Mouse (Mus musculus) neural tube, embryonic 11.5 days (tissue): ENCODE data around the gene Eif4a2. TPM values are rescaled to one million over a fixed set of nuclear protein-coding genes. Genes with fewer than 3 reads are reported as not detected.

Source experiments
- ATAC-seq: fragments of 200-750 bp; cut with Nextera tagmentation; 2 replicates; pipeline ENCODE4 v1.8.0; 2017; ENCODE audit warnings: moderate number of reproducible peaks, mild to moderate bottlenecking, moderate TSS enrichment, moderate library complexity; ENCODE audit not compliant: insufficient read depth, low FRiP score, low TSS enrichment
- DNase-seq: peaks from one replicate; pipeline ENCODE4 v3.0.0-alpha.2; 2015; ENCODE audit warnings: low spot score
- H3K27ac ChIP-seq: fragments of 300-500 bp; sonication (generic); 2 replicates; pipeline ENCODE4 v1.5.1; 2014; ENCODE audit warnings: low read depth, mild to moderate bottlenecking, low read length
- H3K27me3 ChIP-seq: fragments of 300-500 bp; sonication (generic); 2 replicates; pipeline ENCODE4 v1.6.1; 2014; ENCODE audit warnings: mild to moderate bottlenecking, low read length, mixed read lengths; ENCODE audit not compliant: control insufficient read depth, insufficient read depth
- H3K36me3 ChIP-seq: fragments of 300-500 bp; sonication (generic); 2 replicates; pipeline ENCODE4 v1.6.1; 2014; ENCODE audit warnings: mild to moderate bottlenecking, low read length, moderate library complexity, mixed read lengths; ENCODE audit not compliant: control insufficient read depth, insufficient read depth
- H3K4me1 ChIP-seq: fragments of 300-500 bp; sonication (generic); 2 replicates; pipeline ENCODE4 v1.6.1; 2014; ENCODE audit warnings: low read length, mixed read lengths; ENCODE audit not compliant: control insufficient read depth, insufficient read depth
- H3K4me2 ChIP-seq: fragments of 300-500 bp; sonication (generic); 2 replicates; pipeline ENCODE4 v1.6.1; 2014; ENCODE audit warnings: low read depth, mild to moderate bottlenecking, moderate library complexity
- H3K4me3 ChIP-seq: fragments of 300-500 bp; sonication (generic); 2 replicates; pipeline ENCODE4 v1.5.1; 2014; ENCODE audit warnings: low read depth, low read length
- H3K9ac ChIP-seq: fragments of 300-500 bp; sonication (generic); 2 replicates; pipeline ENCODE4 v1.6.1; 2014; ENCODE audit warnings: mild to moderate bottlenecking, low read length
- H3K9me3 ChIP-seq: fragments of 300-500 bp; sonication (generic); 2 replicates; pipeline ENCODE4 v1.6.1; 2016; ENCODE audit warnings: low read length; ENCODE audit not compliant: control insufficient read depth
- WGBS: fragments of 180-500 bp; shearing (Covaris S2); extraction: QIAGEN DNeasy Blood & Tissue Kit; methylation state at CpG from one replicate; pipeline ENCODE4 v1.1.7; 2014; 5-methylcytosine and 5-hydroxymethylcytosine counted together
- polyA plus RNA-seq: library from polyadenylated mRNA; unstranded; fragments of >200 nt; fragmentation: Nextera tagmentation; extraction: Ambion mirVana; gene quantifications from 2 replicates; pipeline ENCODE4 v1.2.1, GENCODE M21; 2014

Eif4a2 gene
- polyA plus RNA-seq, 1 experiment from 2014 or later, result 217 TPM

DNA sequence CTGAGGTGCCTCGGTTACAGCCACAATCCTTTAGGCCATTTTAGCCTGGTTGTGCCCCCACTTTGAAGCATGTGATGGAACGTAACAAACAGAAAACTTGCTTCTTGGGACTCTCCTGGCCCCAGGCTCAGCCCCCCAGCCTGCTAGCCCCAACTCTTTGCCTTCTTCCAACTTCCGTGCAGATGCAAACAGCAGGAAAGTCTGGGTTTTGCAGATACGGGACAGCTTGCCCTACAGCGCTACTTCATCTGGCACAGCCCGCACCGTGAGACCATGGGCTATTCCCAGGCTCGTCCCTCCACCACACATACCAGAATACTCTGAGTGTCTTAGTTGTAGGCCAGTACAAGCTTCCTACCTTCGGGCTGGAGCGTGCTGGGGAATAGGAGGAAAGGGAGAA lies 6.6 kb upstream of the Eif4a2 start:
- Histone ChIP-seq H3K4me3 (no peak overlapping the region; the same call in 1 of the 2 replicates), H3K9me3 (no peaks in the 10 kb centered on the region), H3K9ac (no peak overlapping the region), H3K27me3 (no peaks in the 10 kb centered on the region), H3K36me3 (no peaks in the 10 kb centered on the region), H3K4me1 (no peaks in the 10 kb centered on the region), H3K4me2 (peak overlapping the region; percentile 37), H3K27ac (no peak overlapping the region)
- ATAC-seq (no peak), DNase-seq (peak; percentile 20)
- 9% methylated on average over 10 of the region's 10 CpGs for WGBS

DNA sequence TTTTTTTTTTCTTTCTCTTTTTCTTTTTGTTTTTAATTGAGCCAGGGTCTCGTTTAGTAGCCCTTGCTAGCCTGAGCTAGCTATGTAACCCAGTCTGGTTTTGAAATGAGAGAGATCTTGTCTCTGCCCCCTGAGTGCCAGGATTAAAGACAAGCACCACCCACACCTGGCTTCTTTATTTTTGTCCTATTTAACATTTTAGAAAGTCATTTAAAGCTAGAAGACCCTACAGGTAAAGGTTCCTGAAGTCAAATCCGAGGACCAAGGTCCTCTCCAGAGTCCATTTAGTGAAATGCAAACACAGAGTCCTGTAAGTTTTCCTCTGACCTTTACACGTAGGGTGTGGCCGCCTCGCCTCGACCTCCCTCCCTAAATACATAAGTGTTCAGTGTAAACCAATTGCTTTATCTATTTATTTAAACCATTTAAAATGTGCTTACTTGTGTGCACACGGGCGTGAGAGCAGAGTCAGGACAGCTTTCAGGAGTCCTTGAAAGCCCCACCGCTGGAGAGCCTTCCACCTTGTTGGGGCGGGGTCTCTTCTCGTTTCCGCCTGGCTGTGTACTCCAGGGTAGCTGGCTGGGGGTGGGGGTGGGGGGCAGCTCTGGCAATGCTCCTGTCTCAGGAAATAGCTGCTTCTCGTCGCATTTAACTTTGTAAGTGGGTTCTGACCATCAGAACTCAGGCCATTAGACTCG lies 4.8 kb upstream of the Eif4a2 start:
- no peaks in the 10 kb centered on the region for H3K4me1 ChIP-seq
- no peak overlapping the region for H3K27ac ChIP-seq
- no peak for DNase-seq
- no peaks in the 10 kb centered on the region for H3K9me3 ChIP-seq
- H3K36me3 ChIP-seq, result no peaks in the 10 kb centered on the region
- ATAC-seq, result no peak
- 11% methylated on average over 15 of the region's 15 CpGs for WGBS
- peak overlapping the region; percentile 23 for H3K4me3 ChIP-seq
- H3K4me2 ChIP-seq, result peak overlapping the region; percentile 45
- H3K9ac ChIP-seq, result peak overlapping the region; percentile 18; the same call in 1 of the 2 replicates
- H3K27me3 ChIP-seq, result no peaks in the 10 kb centered on the region

DNA sequence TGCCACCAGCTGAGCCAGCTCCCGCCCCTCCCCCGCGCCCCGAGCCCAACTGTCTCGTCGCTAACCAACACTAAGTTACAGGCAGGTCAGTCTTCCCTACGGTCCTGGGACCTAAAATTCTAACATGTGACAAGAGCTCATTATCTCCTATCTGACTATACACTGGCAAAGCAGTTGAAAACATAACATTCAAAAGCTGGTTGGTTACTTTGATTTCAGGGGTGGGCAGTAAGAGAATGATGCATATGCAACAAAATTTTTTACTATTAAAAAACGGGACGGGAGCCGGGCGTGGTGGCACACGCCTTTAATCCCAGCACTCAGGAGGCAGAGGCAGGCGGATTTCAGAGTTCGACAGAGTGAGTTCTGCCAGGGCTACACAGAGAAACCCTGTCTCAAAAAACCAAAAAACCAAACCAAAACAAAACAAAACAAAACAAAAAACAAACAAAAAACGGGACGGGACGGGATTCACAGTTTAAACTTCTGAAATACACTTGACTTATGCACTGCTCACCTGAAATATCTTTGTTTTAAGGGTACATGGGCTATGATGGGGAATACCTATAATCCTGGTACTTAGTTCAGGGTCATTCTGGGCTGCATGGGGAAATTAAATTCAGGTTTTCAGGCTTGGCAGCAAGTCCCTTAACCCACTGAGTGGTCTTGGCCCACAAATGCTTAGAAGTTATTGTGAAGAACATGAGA lies 4.1 kb upstream of the Eif4a2 start:
- Histone ChIP-seq H3K4me2 (peak overlapping the region; percentile 45), H3K9ac (peak overlapping the region; percentile 18; the same call in 1 of the 2 replicates), H3K4me1 (no peaks in the 10 kb centered on the region), H3K4me3 (peak overlapping the region; percentile 23), H3K36me3 (no peaks in the 10 kb centered on the region), H3K27ac (no peak overlapping the region), H3K9me3 (no peaks in the 10 kb centered on the region), H3K27me3 (no peaks in the 10 kb centered on the region)
- ATAC-seq (no peak), DNase-seq (no peak)
- 41% methylated on average over 17 of the region's 17 CpGs for WGBS

DNA sequence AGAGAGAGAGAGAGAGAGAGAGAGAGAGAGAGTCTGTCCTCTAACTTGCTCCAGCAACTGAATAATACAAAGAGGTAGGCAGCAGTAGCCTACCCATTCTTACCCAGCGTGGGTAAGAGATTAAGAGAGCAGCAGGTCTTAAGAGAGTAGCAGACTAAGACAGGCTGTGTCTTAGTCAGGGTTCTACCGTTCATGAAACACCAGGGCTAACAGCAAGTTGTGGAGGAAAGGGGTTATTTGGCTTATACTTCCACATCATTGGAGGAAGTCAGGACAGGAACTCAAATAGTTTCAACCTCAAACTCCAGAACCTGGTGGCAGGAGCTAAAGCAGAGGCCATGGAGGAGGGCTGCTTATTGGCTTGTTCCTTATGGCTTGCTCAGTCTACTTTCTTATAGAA lies 3.4 kb upstream of the Eif4a2 start:
- no peak for ATAC-seq
- Histone ChIP-seq H3K4me1 (no peaks in the 10 kb centered on the region; the same call in none of the 2 replicates), H3K27ac (no peak overlapping the region), H3K4me3 (no peak overlapping the region), H3K9ac (no peak overlapping the region), H3K4me2 (no peak overlapping the region), H3K36me3 (no peaks in the 10 kb centered on the region), H3K27me3 (no peaks in the 10 kb centered on the region), H3K9me3 (no peaks in the 10 kb centered on the region)
- DNase-seq, result no peak
- WGBS, result 76% methylated on average over 2 of the region's 2 CpGs

DNA sequence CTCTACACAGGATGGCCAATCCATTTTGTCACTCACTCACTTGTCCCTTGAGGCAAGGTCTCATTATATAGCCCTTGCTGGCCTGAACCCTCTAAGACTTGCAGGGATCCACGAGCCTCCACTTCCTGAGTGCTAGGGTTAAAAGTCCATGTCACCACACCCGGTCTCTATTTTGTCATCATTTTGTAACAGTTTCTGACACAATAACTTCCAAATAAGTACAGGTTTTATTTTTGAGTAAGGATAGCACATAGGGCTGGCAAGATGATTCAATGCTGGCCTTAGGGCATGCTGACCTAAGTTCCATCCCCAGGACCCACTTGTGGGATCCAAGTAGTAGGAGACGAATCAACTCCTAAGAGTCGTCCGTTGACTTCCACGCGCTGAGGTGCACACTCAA lies 1.1 kb upstream of the Eif4a2 start:
- H3K4me3 ChIP-seq, result no peak overlapping the region
- DNase-seq, result no peak
- 81% methylated on average over 7 of the region's 7 CpGs for WGBS
- H3K27me3 ChIP-seq, result no peaks in the 10 kb centered on the region
- peaks cover 11% of the 10 kb centered on the region for H3K4me1 ChIP-seq
- H3K27ac ChIP-seq, result no peak overlapping the region
- ATAC-seq, result no peak
- no peak overlapping the region for H3K4me2 ChIP-seq
- no peaks in the 10 kb centered on the region for H3K9me3 ChIP-seq
- peaks cover 7% of the 10 kb centered on the region for H3K36me3 ChIP-seq
- no peak overlapping the region for H3K9ac ChIP-seq

DNA sequence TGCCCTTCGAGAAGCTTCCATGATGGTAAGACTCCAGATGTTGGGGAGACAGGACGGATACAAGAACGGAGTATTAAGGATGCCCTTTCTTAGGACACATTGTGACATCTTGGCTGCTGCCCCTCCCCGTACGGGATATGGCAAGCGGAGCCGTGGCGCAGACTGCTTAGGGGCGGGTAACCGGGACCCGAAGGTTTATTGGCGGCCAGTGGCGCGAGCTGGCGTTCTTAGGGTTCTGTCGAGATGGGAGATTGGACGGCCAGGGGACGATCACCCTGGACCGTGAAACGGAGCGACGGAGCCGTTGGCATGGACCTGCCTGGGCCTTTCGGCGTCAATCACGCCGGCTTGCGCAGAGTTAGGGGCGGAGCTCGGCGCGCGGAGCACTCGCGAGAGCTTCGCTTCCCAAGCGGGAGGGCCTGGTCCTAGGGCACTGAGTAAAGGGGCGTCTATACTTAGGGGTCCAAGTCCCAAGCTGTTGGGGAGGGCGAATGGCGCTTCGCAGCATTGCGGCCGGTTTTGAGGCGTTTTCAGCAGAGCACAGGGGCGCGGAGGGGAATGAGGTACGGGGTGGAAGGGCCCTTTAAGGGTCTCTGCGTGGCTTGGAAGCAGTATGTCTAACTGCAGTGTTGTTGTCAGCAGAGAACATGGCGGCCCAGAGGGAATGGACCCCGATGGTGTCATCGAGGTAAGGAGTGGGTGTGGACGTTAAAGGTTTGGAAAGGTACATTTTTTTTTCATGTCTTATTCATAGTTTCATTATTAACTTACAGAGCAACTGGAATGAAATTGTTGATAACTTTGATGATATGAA lies 909 bp downstream of the Eif4a2 start:
- 0% methylated on average over 52 of the region's 52 CpGs for WGBS
- H3K4me2 ChIP-seq, result peak overlapping the region; percentile 88
- H3K9ac ChIP-seq, result peak overlapping the region; percentile 100
- peak overlapping the region; percentile 95 for H3K27ac ChIP-seq
- H3K36me3 ChIP-seq, result peaks cover 15% of the 10 kb centered on the region
- H3K9me3 ChIP-seq, result no peaks in the 10 kb centered on the region
- H3K4me3 ChIP-seq, result peak overlapping the region; percentile 99
- no peaks in the 10 kb centered on the region for H3K27me3 ChIP-seq
- ATAC-seq (peak; percentile 89), DNase-seq (peak; percentile 89)
- peaks cover 11% of the 10 kb centered on the region for H3K4me1 ChIP-seq

DNA sequence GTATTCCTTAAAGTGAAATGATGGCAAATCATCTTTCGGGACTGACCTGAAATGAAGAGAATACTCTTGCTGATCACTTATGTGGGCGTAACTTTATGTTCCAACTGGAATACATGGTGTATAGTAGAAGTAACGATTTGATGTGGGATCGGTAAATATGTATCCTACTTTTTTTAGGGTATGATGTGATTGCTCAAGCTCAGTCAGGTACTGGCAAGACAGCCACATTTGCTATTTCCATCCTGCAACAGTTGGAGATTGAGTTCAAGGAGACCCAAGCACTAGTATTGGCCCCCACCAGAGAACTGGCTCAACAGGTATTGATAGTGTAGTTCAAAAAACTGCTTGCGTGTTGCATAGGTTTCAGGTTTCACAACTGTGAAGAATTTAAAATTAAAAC lies 1.7 kb downstream of the Eif4a2 start:
- H3K4me3 ChIP-seq, result peak overlapping the region; percentile 99
- peaks cover 15% of the 10 kb centered on the region for H3K36me3 ChIP-seq
- H3K4me2 ChIP-seq, result peak overlapping the region; percentile 88
- no peak for DNase-seq
- peaks cover 11% of the 10 kb centered on the region for H3K4me1 ChIP-seq
- ATAC-seq, result no peak
- H3K9me3 ChIP-seq, result no peaks in the 10 kb centered on the region
- WGBS, result 4% methylated on average over 5 of the region's 5 CpGs
- H3K27me3 ChIP-seq, result no peaks in the 10 kb centered on the region
- H3K27ac ChIP-seq, result peak overlapping the region; percentile 10; the same call in 1 of the 2 replicates
- peak overlapping the region; percentile 100 for H3K9ac ChIP-seq

DNA sequence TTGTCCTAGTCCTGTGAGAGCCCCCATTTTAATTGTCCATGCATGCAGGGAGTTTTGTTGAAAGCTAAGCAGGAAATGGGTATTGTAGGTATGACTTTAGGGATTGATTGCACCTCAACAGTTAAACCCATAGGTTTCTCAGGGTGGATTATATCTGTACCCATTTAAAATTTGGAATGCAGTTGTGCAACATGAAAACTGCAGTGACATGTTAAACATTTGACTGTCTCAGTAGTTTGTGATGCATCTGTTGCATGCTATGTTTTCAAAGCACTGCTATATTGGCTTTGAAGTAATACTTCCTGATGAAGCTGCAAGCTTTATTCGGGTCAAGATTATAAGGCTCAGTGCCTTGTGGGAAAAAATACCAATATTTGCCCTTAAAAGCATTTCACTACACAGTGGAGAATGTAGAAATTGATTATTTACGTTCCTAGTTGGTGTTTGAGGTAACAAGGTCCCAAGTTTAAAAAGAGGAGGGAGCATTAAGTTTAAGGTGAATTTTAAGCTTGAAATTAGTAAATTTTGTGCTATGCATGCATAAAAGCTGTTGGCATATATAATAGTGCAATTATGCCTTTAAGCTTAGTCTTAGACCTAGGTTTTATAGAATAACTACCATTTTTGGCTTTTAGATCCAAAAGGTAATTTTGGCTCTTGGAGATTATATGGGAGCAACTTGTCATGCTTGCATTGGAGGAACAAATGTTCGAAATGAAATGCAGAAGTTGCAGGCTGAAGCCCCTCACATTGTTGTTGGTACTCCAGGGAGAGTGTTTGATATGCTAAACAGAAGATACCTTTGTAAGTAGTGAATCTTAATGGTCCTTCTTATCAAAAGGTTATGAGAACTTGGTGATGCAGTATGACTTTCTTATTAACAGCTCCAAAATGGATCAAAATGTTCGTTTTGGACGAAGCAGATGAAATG lies 2.4 kb downstream of the Eif4a2 start:
- peak overlapping the region; percentile 99 for H3K4me3 ChIP-seq
- peak overlapping the region; percentile 100 for H3K9ac ChIP-seq
- peaks cover 15% of the 10 kb centered on the region for H3K36me3 ChIP-seq
- H3K27ac ChIP-seq, result no peak overlapping the region
- 65% methylated on average over 5 of the region's 5 CpGs for WGBS
- peak overlapping the region; percentile 88 for H3K4me2 ChIP-seq
- peaks cover 11% of the 10 kb centered on the region for H3K4me1 ChIP-seq
- no peaks in the 10 kb centered on the region for H3K27me3 ChIP-seq
- ATAC-seq (no peak), DNase-seq (no peak)
- H3K9me3 ChIP-seq, result no peaks in the 10 kb centered on the region
